Mouse (Mus musculus) CH12.LX (cell line): ENCODE measurements around the gene Fyttd1. TPM values are rescaled to one million over a fixed set of nuclear protein-coding genes. Genes with fewer than 3 reads are reported as not detected.

Source experiments
- DNase-seq: peaks from one replicate; pipeline ENCODE4 v3.0.0-alpha.2; 2013; ENCODE audit errors: extremely low read depth
- H3K27ac ChIP-seq: 2 replicates; pipeline ENCODE4 v1.5.1; 2012; ENCODE audit warnings: low read depth, mild to moderate bottlenecking, control low read depth, moderate library complexity; ENCODE audit not compliant: insufficient read depth
- H3K27me3 ChIP-seq: replicated peaks from 2 replicates; pipeline ENCODE3; 2012; ENCODE audit warnings: inconsistent platforms
- H3K36me3 ChIP-seq, 2 experiments: replicated peaks in 1 of 2; 2 replicates each; pipeline versions ENCODE3 to v1.6.1; 2012; ENCODE audit warnings: inconsistent platforms in 1 of 2, low read length in 1 of 2, mild to moderate bottlenecking in 1 of 2, mixed read lengths in 1 of 2, moderate library complexity in 1 of 2; ENCODE audit not compliant: control insufficient read depth in 1 of 2, insufficient read depth in 1 of 2
- H3K4me1 ChIP-seq, 2 experiments: 2 replicates each; pipeline ENCODE4 v1.6.1; 2012; ENCODE audit warnings: inconsistent platforms in 1 of 2, moderate library complexity in 1 of 2; ENCODE audit not compliant: insufficient read depth in 2 of 2, control insufficient read depth in 1 of 2
- H3K4me2 ChIP-seq: 2 replicates; pipeline ENCODE4 v1.6.1; 2012; ENCODE audit warnings: low read depth, mild to moderate bottlenecking, control low read depth; ENCODE audit not compliant: poor library complexity, insufficient read depth, severe bottlenecking
- H3K4me3 ChIP-seq, 3 experiments: fragments of 150-350 bp in 1 of 3; sonication (generic) in 1 of 3; replicated peaks in 1 of 3; 2 replicates each; pipeline versions ENCODE3 to v1.5.1; 2011 to 2012; ENCODE audit warnings: low read depth in 2 of 3, low read length in 2 of 3, mild to moderate bottlenecking in 2 of 3, moderate library complexity in 2 of 3, control low read depth in 1 of 3, improper control_type of control experiment in 1 of 3, inconsistent platforms in 1 of 3, mixed read lengths in 1 of 3; ENCODE audit not compliant: poor library complexity in 1 of 3
- H3K79me2 ChIP-seq: replicated peaks from 2 replicates; pipeline ENCODE4 v1.6.1; 2012; ENCODE audit warnings: mild to moderate bottlenecking, moderate library complexity; ENCODE audit not compliant: control insufficient read depth, poor library complexity, insufficient read depth, severe bottlenecking; ENCODE audit errors: extremely low read depth
- H3K9ac ChIP-seq: 2 replicates; pipeline ENCODE4 v1.6.1; 2012; ENCODE audit warnings: low read depth, mild to moderate bottlenecking, control low read depth, moderate library complexity; ENCODE audit not compliant: insufficient read depth
- H3K9me3 ChIP-seq: replicated peaks from 2 replicates; pipeline ENCODE3; 2012; ENCODE audit warnings: low read length, inconsistent platforms, mixed read lengths
- BHLHE40 ChIP-seq: IDR thresholded peaks from 2 replicates; pipeline ENCODE4 v1.6.1; 2011; ENCODE audit warnings: mild to moderate bottlenecking, low read depth, low read length, improper control_type of control experiment
- CHD2 ChIP-seq: IDR thresholded peaks from 2 replicates; pipeline ENCODE4 v1.6.1; 2011; ENCODE audit warnings: low read length, improper control_type of control experiment
- E2F4 ChIP-seq: IDR thresholded peaks from 2 replicates; pipeline ENCODE4 v1.6.1; 2011; ENCODE audit warnings: low read depth, low read length, improper control_type of control experiment; ENCODE audit not compliant: insufficient replicate concordance
- ELF1 ChIP-seq: IDR thresholded peaks from 2 replicates; pipeline ENCODE4 v1.6.1; 2014; ENCODE audit warnings: low read depth, mild to moderate bottlenecking, inconsistent platforms, low read length, improper control_type of control experiment
- ETS1 ChIP-seq: conservative IDR thresholded peaks from 2 replicates; pipeline ENCODE4 v1.6.1; 2012; ENCODE audit warnings: low read depth, mild to moderate bottlenecking, inconsistent platforms, low read length, improper control_type of control experiment, moderate library complexity
- KAT2A ChIP-seq: IDR thresholded peaks from 2 replicates; pipeline ENCODE4 v1.6.1; 2012; ENCODE audit warnings: low read length, improper control_type of control experiment, inconsistent platforms; ENCODE audit not compliant: insufficient replicate concordance
- MEF2A ChIP-seq: IDR thresholded peaks from 2 replicates; pipeline ENCODE4 v1.6.1; 2014; ENCODE audit warnings: low read depth, mild to moderate bottlenecking, inconsistent platforms, low read length, improper control_type of control experiment, borderline replicate concordance
- MXI1 ChIP-seq: IDR thresholded peaks from 2 replicates; pipeline ENCODE4 v1.6.1; 2011; ENCODE audit warnings: mild to moderate bottlenecking, low read depth, low read length, improper control_type of control experiment
- POLR2A ChIP-seq: IDR thresholded peaks from 2 replicates; pipeline ENCODE4 v1.6.1; 2011; ENCODE audit warnings: low read depth, mild to moderate bottlenecking, improper control_type of control experiment, low read length
- POLR2AphosphoS2 ChIP-seq: IDR thresholded peaks from 2 replicates; pipeline ENCODE4 v1.6.1; 2011; ENCODE audit warnings: low read depth, low read length, improper control_type of control experiment
- RAD21 ChIP-seq: IDR thresholded peaks from 2 replicates; pipeline ENCODE4 v1.6.1; 2011; ENCODE audit warnings: low read depth, mild to moderate bottlenecking, low read length, improper control_type of control experiment, moderate library complexity
- RCOR1 ChIP-seq: conservative IDR thresholded peaks from 2 replicates; pipeline ENCODE4 v1.6.1; 2012; ENCODE audit warnings: low read depth, mild to moderate bottlenecking, inconsistent platforms, low read length, improper control_type of control experiment
- TBP ChIP-seq: conservative IDR thresholded peaks from 2 replicates; pipeline ENCODE4 v1.6.1; 2011; ENCODE audit warnings: low read depth, low read length, improper control_type of control experiment
- TCF12 ChIP-seq: IDR thresholded peaks from 2 replicates; pipeline ENCODE4 v1.6.1; 2014; ENCODE audit warnings: low read depth, mild to moderate bottlenecking, inconsistent platforms, low read length, improper control_type of control experiment
- ZKSCAN1 ChIP-seq: IDR thresholded peaks from 2 replicates; pipeline ENCODE4 v1.6.1; 2012; ENCODE audit warnings: low read depth, inconsistent platforms, low read length, improper control_type of control experiment, borderline replicate concordance
- ZMIZ1 ChIP-seq: IDR thresholded peaks from 2 replicates; pipeline ENCODE4 v1.6.1; 2012; ENCODE audit warnings: low read depth, mild to moderate bottlenecking, inconsistent platforms, low read length, improper control_type of control experiment
- ZNF384 ChIP-seq: IDR thresholded peaks from 2 replicates; pipeline ENCODE4 v1.6.1; 2012; ENCODE audit warnings: low read depth, low read length, improper control_type of control experiment, inconsistent platforms
- dilution Hi-C: fragments of 300-500 bp; cut with MboI; formaldehyde crosslinking; loops from 2 replicates; pipeline ENCODE4 v1.14.3; 2020; ENCODE audit warnings: low sequenced_read_pairs; ENCODE audit not compliant: extremely low pct_unique_long_range_greater_than_20kb, extremely low pct_ligation_motif_present
- in situ Hi-C: fragments of 300-500 bp; cut with MboI; formaldehyde crosslinking; loops from 3 replicates; pipeline ENCODE4 v1.14.3; 2019; ENCODE audit warnings: low sequenced_read_pairs, low pct_ligation_motif_present, low pct_unique_long_range_greater_than_20kb, mixed read lengths
- polyA plus RNA-seq: library from polyadenylated mRNA; unstranded; fragments of >175 nt; gene quantifications from 2 replicates; pipeline ENCODE4 v1.2.1, GENCODE M21; 2012; ENCODE audit warnings: low read depth; ENCODE audit not compliant: insufficient read length
- total RNA-seq, 2 experiments: library from RNA; depleted of rRNA; stranded (reverse); fragments of 300-350 nt in 1 of 2; fragments of >200 nt in 1 of 2; gene quantifications; 2 replicates each; pipeline ENCODE4 v1.2.3; 2012 to 2014

The Fyttd1 gene
- total and polyA plus RNA-seq, 3 experiments, result 148 to 264 (median 168) TPM

DNA sequence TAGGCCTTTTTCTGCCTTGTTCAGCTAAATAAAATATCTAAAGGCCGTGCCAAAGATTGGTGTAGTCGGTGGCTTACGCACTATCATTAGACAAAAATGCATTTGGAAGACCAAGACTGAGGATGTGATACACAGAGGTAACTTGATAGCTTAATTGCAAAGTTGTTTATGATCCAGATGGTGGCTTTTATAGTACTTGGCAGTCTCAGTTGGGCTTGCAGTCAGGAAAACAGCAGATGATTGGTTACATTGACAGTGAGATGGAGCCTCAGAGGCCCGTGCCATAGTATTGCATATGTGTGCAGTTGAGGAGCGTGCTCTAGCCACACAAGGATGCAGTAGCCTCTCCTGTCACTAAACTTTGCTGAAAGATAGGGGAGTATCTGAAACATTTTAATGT, 65.4 kb downstream of the Fyttd1 start:
- dilution Hi-C loops (no loop called here), in situ Hi-C loops (no loop called here)
- no peak for DNase-seq
- Histone ChIP-seq H3K9ac (no peak overlapping the region), H3K4me1 (peaks cover 3 to 11% of the 10 kb centered on the region in 2 experiments; a peak in 3 of 4 replicates), H3K36me3 (peaks cover 0 to 11% of the 10 kb centered on the region in 2 experiments), H3K27me3 (no peaks in the 10 kb centered on the region), H3K4me2 (no peak overlapping the region), H3K4me3 (no peak overlapping the region), H3K79me2 (peaks cover 10% of the 10 kb centered on the region), H3K27ac (no peak overlapping the region), H3K9me3 (peaks cover 13% of the 10 kb centered on the region)
- TF ChIP-seq ZMIZ1 (no peak), CHD2 (no peak), RAD21 (no peak), ZKSCAN1 (no peak), ZNF384 (no peak), RCOR1 (no peak), KAT2A (no peak), E2F4 (no peak), ETS1 (no peak), BHLHE40 (no peak), ELF1 (no peak), POLR2AphosphoS2 (no peak), POLR2A (no peak), MEF2A (no peak)

DNA sequence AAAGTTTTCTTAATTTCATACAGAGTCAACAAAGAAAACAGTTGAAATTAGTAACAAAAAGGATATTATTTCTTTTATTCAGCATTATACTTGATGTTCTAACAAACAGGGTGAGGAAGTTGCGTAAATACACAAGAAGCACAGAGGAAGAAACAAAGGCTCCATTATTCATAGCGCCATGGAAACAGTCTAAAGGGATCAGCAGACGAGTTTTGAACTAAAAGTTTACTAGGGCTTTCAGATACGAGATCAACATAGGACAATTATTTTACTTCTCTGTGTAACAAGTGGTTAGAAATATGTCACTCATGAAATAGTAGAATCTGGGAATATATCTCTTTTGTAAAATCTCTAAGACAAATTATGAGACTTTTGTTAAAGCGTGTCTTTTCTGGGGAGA, 68.1 kb downstream of the Fyttd1 start:
- dilution Hi-C loops, result no loop called here
- Histone ChIP-seq H3K4me3 (no peak overlapping the region), H3K27ac (no peak overlapping the region), H3K9ac (no peak overlapping the region), H3K9me3 (peaks cover 13% of the 10 kb centered on the region), H3K36me3 (peaks cover 0 to 13% of the 10 kb centered on the region in 2 experiments), H3K27me3 (no peaks in the 10 kb centered on the region), H3K4me1 (peaks cover 3 to 14% of the 10 kb centered on the region in 2 experiments; a peak in 3 of 4 replicates), H3K79me2 (peaks cover 12% of the 10 kb centered on the region), H3K4me2 (no peak overlapping the region)
- TF ChIP-seq MXI1, result no peak
- no peak for TF ChIP-seq TCF12
- TF ChIP-seq TBP, result no peak
- no peak for TF ChIP-seq CHD2
- TF ChIP-seq MEF2A, result no peak
- DNase-seq, result no peak
- in situ Hi-C loops, result no loop called here
